Mouse (Mus musculus) fat pad, adult 2 months (tissue): Measurements from ENCODE around the gene Nfe2l1.
A peak's percentile ranks its signal among the peaks of the same experiment; 100 is the strongest.
"Not testable (repeated sequence)": the region's sequence is repeated elsewhere in the genome, so short reads cannot be mapped to it uniquely, and the experiment has no call there.

Source experiments
- DNase-seq: peaks from one replicate; pipeline ENCODE4 v3.0.0-alpha.2; 2011; ENCODE audit warnings: low read depth, low spot score; ENCODE audit errors: extremely low read depth

The Nfe2l1 gene

GRCm38 (mm10) chr11:96781425-96781824, 48.3 kb downstream of the Nfe2l1 start:
- DNase-seq, result no peak

- DNase-seq, result no peak
Observed at GRCm38 (mm10) chr11:96780306-96780705, 49.5 kb downstream of the Nfe2l1 start.

- not testable (repeated sequence) for DNase-seq
Observed at GRCm38 (mm10) chr11:96778061-96778627, 51.6 kb downstream of the Nfe2l1 start.

GRCm38 (mm10) chr11:96776968-96777962, 52.5 kb downstream of the Nfe2l1 start, which contains the start of gene Snx11:
Gene Snx11, minus strand, starts transcription at chr11:96777559.
- peak; percentile 83 for DNase-seq

GRCm38 (mm10) chr11:96776068-96776467, 53.7 kb downstream of the Nfe2l1 start:
- no peak for DNase-seq

GRCm38 (mm10) chr11:96775665-96776064, 54.1 kb downstream of the Nfe2l1 start:
- DNase-seq, result no peak

- DNase-seq, result no peak
Observed at GRCm38 (mm10) chr11:96775063-96775462, 54.7 kb downstream of the Nfe2l1 start.

GRCm38 (mm10) chr11:96774536-96774935, 55.2 kb downstream of the Nfe2l1 start:
- no peak for DNase-seq

GRCm38 (mm10) chr11:96772413-96772812, 57.4 kb downstream of the Nfe2l1 start:
- DNase-seq, result no peak

- no peak for DNase-seq
Observed at GRCm38 (mm10) chr11:96771274-96771975, 58.3 kb downstream of the Nfe2l1 start.

- no peak for DNase-seq
Observed at GRCm38 (mm10) chr11:96768240-96768639, 61.5 kb downstream of the Nfe2l1 start.
